Mouse (Mus musculus) liver, adult (tissue): ENCODE data around the gene Gm30191.

Experiments
- GATA4 ChIP-seq: IDR thresholded peaks from 2 replicates; pipeline ENCODE4 v1.6.1; 2014; ENCODE audit warnings: mild to moderate bottlenecking, low read length; ENCODE audit not compliant: insufficient replicate concordance

The Gm30191 gene

DNA sequence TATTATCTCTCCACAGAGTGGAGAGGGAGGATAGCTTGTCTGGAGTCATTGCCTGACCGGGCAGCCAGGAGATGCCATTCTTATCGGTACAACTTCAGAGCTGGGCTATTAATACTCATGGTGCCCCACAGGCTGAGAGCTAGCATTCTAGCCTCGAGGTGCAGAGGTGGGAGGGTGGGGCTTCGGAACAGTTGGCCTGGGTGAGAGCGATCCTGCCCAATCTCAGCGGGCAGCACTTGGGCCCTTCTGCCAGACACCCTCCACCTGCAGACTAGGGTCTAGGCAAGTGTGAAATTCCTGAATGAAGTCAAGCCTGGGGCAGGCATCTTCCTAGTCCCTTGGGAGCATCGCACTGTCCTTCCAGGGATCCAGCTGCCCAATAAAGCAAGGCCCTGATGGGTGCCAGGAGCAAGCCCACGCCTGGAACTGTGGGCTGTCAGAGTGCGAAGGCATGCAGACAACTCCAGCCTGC lies 47.0 kb downstream of the Gm30191 start:
- TF ChIP-seq GATA4: no peak

DNA sequence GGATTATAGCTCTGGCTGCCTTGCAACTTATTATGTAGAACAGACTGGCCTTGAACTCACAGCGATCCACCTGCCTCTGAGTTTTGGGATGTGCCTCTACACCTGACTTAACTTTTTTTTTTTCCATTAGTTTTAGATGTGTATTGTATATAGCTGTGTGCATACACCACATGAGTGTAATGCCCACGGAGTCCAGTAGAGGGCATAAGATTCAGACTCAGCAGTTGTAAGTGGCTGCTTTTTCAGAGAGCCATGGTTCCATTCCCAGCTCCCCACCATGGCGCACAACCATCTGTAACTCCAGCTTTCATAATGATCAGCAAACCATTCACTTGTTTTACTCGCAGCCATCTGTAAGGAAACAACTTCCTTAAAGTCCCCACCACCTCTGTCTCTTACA lies 49.8 kb downstream of the Gm30191 start:
- no peak for TF ChIP-seq GATA4

DNA sequence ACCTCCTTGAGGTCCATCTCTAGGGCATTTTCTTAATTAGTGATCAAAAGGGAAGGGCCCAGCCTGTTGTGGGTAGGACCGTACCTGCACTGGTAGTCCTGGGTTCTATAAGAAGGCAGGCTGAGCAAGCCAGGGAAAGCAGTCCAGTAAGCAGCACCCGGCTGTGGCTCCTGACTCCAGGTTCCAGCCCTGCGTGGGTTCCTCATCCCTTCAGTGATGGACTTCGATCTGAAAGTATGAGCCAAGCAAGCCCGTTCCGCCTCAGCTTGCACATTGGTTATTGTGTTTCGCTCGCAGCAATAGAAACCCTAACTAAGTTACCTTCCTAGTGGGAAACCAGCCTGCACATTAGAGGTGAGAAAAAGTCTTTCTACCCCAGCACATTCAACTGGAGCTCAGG lies 50.6 kb downstream of the Gm30191 start:
- TF ChIP-seq GATA4: no peak

DNA sequence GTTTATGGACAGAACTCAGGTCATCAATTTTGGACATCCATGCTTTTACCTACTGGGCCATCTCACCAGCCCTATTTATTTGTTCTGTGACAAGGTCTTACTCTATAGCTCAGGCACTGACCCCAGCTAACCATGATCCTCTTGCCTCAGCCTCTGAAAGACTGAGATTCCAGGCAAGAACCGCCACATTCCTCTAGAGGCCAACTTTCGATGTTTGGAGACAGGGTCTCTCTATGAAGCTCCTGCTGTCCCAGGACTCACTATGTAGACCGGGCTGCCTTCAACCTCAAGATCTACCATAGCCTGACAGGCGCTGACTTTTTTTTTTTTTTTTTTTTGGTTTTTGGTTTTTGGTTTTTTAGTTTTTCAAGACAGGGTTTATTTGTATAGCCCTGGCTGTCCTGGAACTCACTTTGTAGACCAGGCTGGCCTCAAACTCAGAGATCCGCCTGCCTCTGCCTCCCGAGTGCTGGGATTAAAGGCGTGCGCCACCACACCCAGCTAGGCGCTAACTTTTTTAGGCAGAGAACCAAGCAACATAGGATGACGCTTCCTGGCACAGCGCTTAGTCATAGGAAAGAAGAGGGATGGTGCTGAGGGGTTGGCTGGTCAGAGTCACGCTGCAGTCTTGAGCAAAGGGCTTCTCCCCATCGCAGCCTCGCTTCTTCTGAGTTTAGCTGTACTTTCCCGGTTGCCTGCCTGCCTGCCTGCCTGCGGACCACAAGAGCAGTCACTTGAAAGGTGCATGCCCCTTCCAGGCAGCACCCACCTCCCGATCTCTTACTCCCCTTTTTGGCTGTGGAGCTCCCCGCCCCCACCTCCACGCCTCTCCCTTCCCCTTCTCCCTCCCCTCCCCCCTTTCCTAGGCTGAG lies 52.1 kb downstream of the Gm30191 start:
- TF ChIP-seq GATA4: no peak

GRCm38 (mm10) chr4:134299498-134299810 lies 52.7 kb downstream of the Gm30191 start:
- no peak for TF ChIP-seq GATA4
